Mouse (Mus musculus) liver, embryonic 14.5 days (tissue): ENCODE measurements at regions not wholly inside any gene's neighbourhood (a gene's known extent, or its start where the extent isn't known, plus 50 kb on each side); places are given as distances from the start of the nearest gene placed in this dataset.

Experiments
- ATAC-seq: fragments of 200-750 bp; cut with Nextera tagmentation; 2 replicates; pipeline ENCODE4 v1.8.0; 2017; ENCODE audit warnings: moderate number of reproducible peaks, mild to moderate bottlenecking, moderate library complexity; ENCODE audit not compliant: insufficient read depth
- DNase-seq, 3 experiments: peaks; one replicate each; pipeline ENCODE4 v3.0.0-alpha.2; 2012 to 2013; ENCODE audit warnings: low read depth in 3 of 3, low spot score in 3 of 3
- H3K27ac ChIP-seq: fragments of 300-500 bp; sonication (generic); 2 replicates; pipeline ENCODE4 v1.5.1; 2014; ENCODE audit warnings: moderate library complexity, mild to moderate bottlenecking, control low read depth, inconsistent platforms
- H3K27me3 ChIP-seq: fragments of 300-500 bp; sonication (generic); 2 replicates; pipeline ENCODE4 v1.6.1; 2014; ENCODE audit warnings: mild to moderate bottlenecking, low read length, moderate library complexity; ENCODE audit not compliant: control insufficient read depth, insufficient read depth
- H3K36me3 ChIP-seq: fragments of 300-500 bp; sonication (generic); replicated peaks from 2 replicates; pipeline ENCODE4 v1.6.1; 2014; ENCODE audit warnings: low read depth; ENCODE audit not compliant: control insufficient read depth, insufficient read depth
- H3K4me1 ChIP-seq, 2 experiments: fragments of 200-500 bp in 1 of 2; fragments of 300-500 bp in 1 of 2; sonication (generic) in 1 of 2; replicated peaks; 2 replicates each; pipeline ENCODE4 v1.6.1; 2012 to 2014; ENCODE audit warnings: antibody characterized with exemption in 1 of 2, inconsistent platforms in 1 of 2, low read length in 1 of 2; ENCODE audit not compliant: control insufficient read depth in 2 of 2, insufficient read depth in 2 of 2
- H3K4me2 ChIP-seq: fragments of 300-500 bp; sonication (generic); 2 replicates; pipeline ENCODE4 v1.6.1; 2014; ENCODE audit warnings: low read depth, mild to moderate bottlenecking, control low read depth, moderate library complexity
- H3K4me3 ChIP-seq, 2 experiments: fragments of 200-500 bp in 1 of 2; fragments of 300-500 bp in 1 of 2; sonication (generic) in 1 of 2; 2 replicates each; pipeline ENCODE4 v1.5.1; 2012 to 2014; ENCODE audit warnings: low read depth in 2 of 2, low read length in 2 of 2, mild to moderate bottlenecking in 2 of 2, control low read depth in 1 of 2, inconsistent platforms in 1 of 2, moderate library complexity in 1 of 2; ENCODE audit not compliant: insufficient read depth in 1 of 2
- H3K9ac ChIP-seq: fragments of 300-500 bp; sonication (generic); replicated peaks from 2 replicates; pipeline ENCODE4 v1.6.1; 2014; ENCODE audit warnings: mild to moderate bottlenecking, control low read depth, moderate library complexity
- H3K9me3 ChIP-seq: fragments of 300-500 bp; sonication (generic); 2 replicates; pipeline ENCODE4 v1.6.1; 2016; ENCODE audit warnings: low read length, mixed read lengths; ENCODE audit not compliant: control insufficient read depth
- CTCF ChIP-seq: IDR thresholded peaks from 2 replicates; pipeline ENCODE4 v1.5.1; 2016; ENCODE audit warnings: antibody characterized with exemption, low read depth, control low read depth
- EP300 ChIP-seq: IDR thresholded peaks from 2 replicates; pipeline ENCODE4 v1.6.1; 2016; ENCODE audit warnings: antibody characterized with exemption, low read depth
- WGBS: fragments of 180-500 bp; shearing (Covaris S2); extraction: QIAGEN DNeasy Blood & Tissue Kit; methylation state at CpG from one replicate; pipeline ENCODE4 v1.1.7; 2014; ENCODE audit not compliant: insufficient replicate concordance; 5-methylcytosine and 5-hydroxymethylcytosine counted together

GRCm38 (mm10) chr2:47926620-47927019 is 887.3 kb upstream of the Acvr2a start:
- Histone ChIP-seq H3K4me2 (no peak overlapping the region), H3K9me3 (no peaks in the 10 kb centered on the region), H3K27ac (no peak overlapping the region), H3K27me3 (no peaks in the 10 kb centered on the region), H3K9ac (no peak overlapping the region), H3K4me1 (no peaks in the 10 kb centered on the region), H3K4me3 (no peak overlapping the region), H3K36me3 (no peaks in the 10 kb centered on the region)
- TF ChIP-seq CTCF (no peak), EP300 (no peak)
- ATAC-seq, result no peak
- no peak for DNase-seq

- ATAC-seq (no peak), DNase-seq (no peak)
- no peak overlapping the region for H3K4me3 ChIP-seq
These were observed 868.8 kb upstream of the Acvr2a start for GRCm38 (mm10) chr2:47945061-47945460.

GRCm38 (mm10) chr2:47991132-47991531 is 822.8 kb upstream of the Acvr2a start:
- no peaks in the 10 kb centered on the region for H3K9me3 ChIP-seq
- WGBS, result 38% methylated on average over 1 of the region's 1 CpGs
- ATAC-seq (no peak), DNase-seq (no peak)
- H3K27me3 ChIP-seq, result no peaks in the 10 kb centered on the region
- no peak for TF ChIP-seq CTCF
- TF ChIP-seq EP300, result no peak
- H3K4me1 ChIP-seq, result no peaks in the 10 kb centered on the region
- no peak overlapping the region for H3K9ac ChIP-seq
- no peak overlapping the region for H3K4me3 ChIP-seq
- H3K4me2 ChIP-seq, result no peak overlapping the region
- no peaks in the 10 kb centered on the region for H3K36me3 ChIP-seq
- no peak overlapping the region for H3K27ac ChIP-seq

More at GRCm38 (mm10) chr2:47945061-47945460, 868.8 kb upstream of the Acvr2a start:
- Histone ChIP-seq H3K9ac (no peak overlapping the region), H3K27me3 (no peaks in the 10 kb centered on the region), H3K9me3 (no peaks in the 10 kb centered on the region), H3K4me1 (no peaks in the 10 kb centered on the region), H3K27ac (no peak overlapping the region), H3K36me3 (no peaks in the 10 kb centered on the region), H3K4me2 (no peak overlapping the region)
- TF ChIP-seq CTCF (no peak), EP300 (no peak)

GRCm38 (mm10) chr2:47994185-47994584 is 819.7 kb upstream of the Acvr2a start:
- Histone ChIP-seq H3K4me3 (no peak overlapping the region), H3K27me3 (no peaks in the 10 kb centered on the region), H3K9ac (no peak overlapping the region), H3K4me1 (no peaks in the 10 kb centered on the region), H3K27ac (no peak overlapping the region), H3K9me3 (no peaks in the 10 kb centered on the region), H3K36me3 (no peaks in the 10 kb centered on the region), H3K4me2 (no peak overlapping the region)
- no peak for TF ChIP-seq EP300
- no peak for TF ChIP-seq CTCF
- WGBS, result 58% methylated on average over 5 of the region's 5 CpGs
- DNase-seq (no peak), ATAC-seq (no peak)

- no peak overlapping the region for H3K4me3 ChIP-seq
- no peak overlapping the region for H3K9ac ChIP-seq
- WGBS, result 71% methylated on average over 6 of the region's 6 CpGs
- no peak for DNase-seq
- no peak for ATAC-seq
- no peaks in the 10 kb centered on the region for H3K4me1 ChIP-seq
- H3K4me2 ChIP-seq, result no peak overlapping the region
- no peaks in the 10 kb centered on the region for H3K36me3 ChIP-seq
- no peaks in the 10 kb centered on the region for H3K27me3 ChIP-seq
- TF ChIP-seq EP300 (no peak), CTCF (no peak)
- H3K27ac ChIP-seq, result no peak overlapping the region
- no peaks in the 10 kb centered on the region for H3K9me3 ChIP-seq
These were observed 812.7 kb upstream of the Acvr2a start for GRCm38 (mm10) chr2:48001230-48001629.
